Mouse (Mus musculus) CD4-positive, CD25-positive, alpha-beta regulatory T cell, adult 9 weeks (primary cell): ENCODE results near the gene Krtap24-1. TPM values are rescaled to one million over a fixed set of nuclear protein-coding genes. Genes with fewer than 3 reads are reported as not detected.

Source experiments
- polyA plus RNA-seq: library from polyadenylated mRNA; unstranded; fragments of 100-300 nt; shearing (Covaris generic); gene quantifications from one replicate; pipeline ENCODE4 v1.2.1, GENCODE M21; 2017

Gene Krtap24-1
- not detected for polyA plus RNA-seq

GRCm38 (mm10) chr16:88611922-88612321 lies at the start of gene Krtap24-1:
Krtap24-1 (minus strand) TSS chr16:88612279.

GRCm38 (mm10) chr16:88647358-88647846 lies 35.3 kb upstream of the Krtap24-1 start, which contains the start of gene Krtap26-1:
Krtap26-1 (minus strand) TSS chr16:88647796.

GRCm38 (mm10) chr16:88627566-88627965 lies 15.5 kb upstream of the Krtap24-1 start, which contains the start of gene 2310079G19Rik:
2310079G19Rik (minus strand) TSS chr16:88627666.

GRCm38 (mm10) chr16:88563045-88563913 lies 48.8 kb downstream of the Krtap24-1 start, which contains the start of gene Cldn8:
Cldn8 (minus strand) TSS chr16:88563183.

Other genes with a start within 250 kb of the Krtap24-1 start
- gene Cldn17, start 105.3 kb downstream of the Krtap24-1 start, polyA plus RNA-seq = not detected
- gene Cldn8, start 49.1 kb downstream of the Krtap24-1 start, polyA plus RNA-seq = not detected
- not detected for gene 2310079G19Rik, start 15.4 kb upstream of the Krtap24-1 start, polyA plus RNA-seq
- not detected for gene Krtap26-1, start 35.5 kb upstream of the Krtap24-1 start, polyA plus RNA-seq
- gene Krtap27-1, start 59.4 kb upstream of the Krtap24-1 start, polyA plus RNA-seq = not detected
- gene 2310061N02Rik, start 95.7 kb upstream of the Krtap24-1 start, polyA plus RNA-seq = not detected
- not detected for gene Krtap13-1, start 116.6 kb upstream of the Krtap24-1 start, polyA plus RNA-seq
- gene Krtap13, start 139.4 kb upstream of the Krtap24-1 start, polyA plus RNA-seq = not detected
- gene 2310034C09Rik, start 146.6 kb upstream of the Krtap24-1 start, polyA plus RNA-seq = not detected
- not detected for gene 2310057N15Rik, start 161.9 kb upstream of the Krtap24-1 start, polyA plus RNA-seq
- gene Gm5965, start 165.6 kb upstream of the Krtap24-1 start, polyA plus RNA-seq = not detected
- gene Gm20741, start 199.9 kb upstream of the Krtap24-1 start, polyA plus RNA-seq = not detected
- gene Krtap15, start 207.9 kb upstream of the Krtap24-1 start, polyA plus RNA-seq = not detected
- not detected for gene Krtap14, start 213.9 kb upstream of the Krtap24-1 start, polyA plus RNA-seq